Mouse (Mus musculus) neural tube, embryonic 10.5 days (tissue): Measurements from ENCODE around the gene Cdc26.

ENCODE experiments used
- DNase-seq: peaks from one replicate; pipeline ENCODE4 v3.0.0-alpha.2; 2017; ENCODE audit warnings: low spot score; ENCODE audit errors: extremely low spot score

Gene Cdc26

GRCm38 (mm10) chr4:62406133-62406532 lies 2.3 kb downstream of the Cdc26 start:
- DNase-seq = no peak

DNA sequence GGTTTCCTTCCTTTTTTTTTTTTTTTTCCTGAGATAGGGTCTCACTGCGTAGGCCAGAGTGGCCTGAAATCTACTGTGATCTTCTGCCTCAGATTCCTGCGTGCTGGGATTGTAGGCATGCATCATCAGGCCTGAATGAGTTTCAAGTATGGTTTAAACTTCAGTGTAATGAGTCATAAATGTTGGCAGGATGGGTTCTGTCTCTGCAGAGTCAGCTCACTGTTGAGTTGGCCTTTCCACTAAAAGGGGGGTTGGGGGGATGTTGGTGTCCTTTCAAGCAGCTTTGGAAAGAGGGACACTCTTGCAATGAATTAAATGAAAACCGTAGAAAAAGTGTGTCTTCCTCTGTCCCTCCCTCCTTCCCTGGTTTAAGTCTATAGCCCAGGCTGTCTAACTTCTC lies 9.5 kb downstream of the Cdc26 start:
- no peak for DNase-seq

GRCm38 (mm10) chr4:62397616-62398365 lies 10.7 kb downstream of the Cdc26 start:
- no peak for DNase-seq

GRCm38 (mm10) chr4:62395806-62396205 lies 12.6 kb downstream of the Cdc26 start:
- no peak for DNase-seq

- peak; percentile 23 for DNase-seq
Observed at GRCm38 (mm10) chr4:62393459-62393858, 15.0 kb downstream of the Cdc26 start.

- DNase-seq = no peak
Observed at GRCm38 (mm10) chr4:62391892-62392291, 16.6 kb downstream of the Cdc26 start.

- DNase-seq = no peak
Observed at GRCm38 (mm10) chr4:62389592-62390512, 18.6 kb downstream of the Cdc26 start.

DNA sequence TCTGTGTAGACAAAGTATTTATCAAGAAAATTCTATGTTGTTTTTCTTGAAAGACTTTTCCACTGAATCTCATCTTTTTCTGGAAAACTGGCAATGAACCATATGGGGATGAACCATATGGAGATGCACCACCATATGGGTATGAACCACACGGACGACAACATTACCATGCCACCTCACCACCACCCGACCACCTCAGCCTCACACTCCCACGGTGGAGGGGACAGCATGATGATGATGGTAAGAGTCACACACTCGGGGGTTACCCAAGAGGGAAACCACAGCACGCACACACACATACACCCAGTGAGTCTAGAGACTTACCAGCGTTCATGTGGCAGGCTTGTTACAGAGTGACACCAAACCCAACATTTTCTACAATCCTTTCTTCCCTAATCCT lies 23.0 kb downstream of the Cdc26 start:
- DNase-seq = no peak

DNA sequence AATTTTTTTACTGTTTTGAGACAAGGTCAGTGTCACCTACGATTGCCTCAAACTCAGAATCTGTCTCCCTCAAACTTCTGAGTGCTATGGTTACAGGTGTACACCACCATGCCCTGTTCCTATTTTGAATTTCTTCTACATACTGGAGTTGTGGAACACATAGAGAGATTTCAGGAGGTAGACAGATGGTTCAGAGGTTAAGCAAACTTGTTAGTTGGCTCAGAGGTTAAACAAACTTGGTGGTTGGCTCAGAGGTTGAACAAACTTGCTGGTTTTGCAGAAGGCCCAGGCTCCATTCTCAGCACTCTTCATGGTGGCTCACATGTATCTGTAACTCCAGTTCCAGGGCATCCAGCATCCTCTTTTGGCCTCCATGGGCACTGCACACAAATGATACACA lies 24.3 kb downstream of the Cdc26 start:
- DNase-seq = no peak

GRCm38 (mm10) chr4:62383752-62384151 lies 24.7 kb downstream of the Cdc26 start:
- DNase-seq = no peak

DNA sequence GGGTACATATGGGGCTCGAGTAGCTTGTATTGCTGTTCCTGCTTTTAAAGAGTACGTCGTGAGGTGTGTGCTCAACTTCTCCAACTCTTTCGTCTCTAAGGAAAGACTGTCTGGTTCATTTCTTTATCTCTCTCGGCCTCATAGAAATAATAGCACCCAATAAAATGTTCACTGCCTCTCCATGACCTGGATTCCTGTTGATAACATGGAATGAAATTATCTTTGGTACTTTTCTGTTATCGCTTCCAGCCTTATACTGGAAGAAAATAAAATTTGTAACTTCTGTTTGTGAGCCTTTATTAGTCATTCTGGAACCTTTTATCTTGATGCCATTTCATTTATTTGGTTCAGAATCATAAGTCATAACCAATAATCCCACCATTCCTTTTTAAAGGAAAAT lies 25.2 kb downstream of the Cdc26 start:
- DNase-seq = no peak

DNA sequence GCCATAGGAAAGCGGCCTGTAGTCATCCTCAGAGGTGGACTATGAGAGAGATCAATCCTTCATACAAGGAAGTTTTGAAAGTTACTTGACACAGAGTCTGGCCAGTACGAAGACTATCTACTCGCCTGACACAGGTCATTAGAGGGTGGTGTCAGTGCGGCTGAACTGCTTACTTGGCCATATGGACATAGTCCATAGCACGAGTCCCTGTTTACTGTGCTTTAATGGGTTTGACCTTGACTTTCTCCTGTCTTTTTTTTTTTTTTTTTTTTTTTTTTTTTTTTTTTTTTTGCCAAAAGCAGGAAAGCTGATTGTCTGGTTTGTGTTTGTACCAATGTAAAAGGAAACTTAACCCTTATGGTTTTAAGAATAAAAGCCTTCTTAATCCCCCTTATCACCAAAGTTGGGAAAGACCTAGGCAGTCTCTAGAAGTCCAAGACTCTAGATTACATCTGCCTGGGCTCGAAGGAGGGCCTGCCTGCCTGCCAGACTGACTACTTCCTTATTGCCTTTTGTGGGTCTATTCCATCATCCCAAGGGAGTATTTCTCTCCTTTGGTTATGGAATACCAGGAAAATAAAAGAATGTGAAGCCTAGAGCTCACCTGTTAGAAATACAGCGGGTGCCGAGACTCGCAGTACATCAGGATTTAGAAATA lies 28.6 kb downstream of the Cdc26 start:
- DNase-seq = no peak

- no peak for DNase-seq
Observed at GRCm38 (mm10) chr4:62376123-62376522, 32.3 kb downstream of the Cdc26 start.

DNA sequence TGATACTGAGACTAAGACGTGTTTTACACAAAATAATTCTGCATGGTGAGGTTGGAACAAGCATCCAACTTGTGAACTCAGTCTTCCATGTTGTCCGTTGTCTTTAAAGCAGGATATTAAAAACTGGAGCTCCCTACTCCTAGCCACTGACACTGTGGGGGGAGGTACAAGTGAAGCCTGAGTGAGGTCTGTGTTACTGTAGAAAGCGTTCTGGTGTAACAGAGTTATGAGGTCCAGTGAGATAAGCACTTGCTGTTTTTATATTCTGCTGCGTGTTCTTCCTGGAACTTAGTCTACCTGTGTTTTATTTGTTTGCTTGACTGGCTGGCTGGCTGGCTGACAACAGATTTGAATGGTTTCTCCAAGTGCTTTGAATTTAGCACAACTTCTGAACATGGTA lies 34.1 kb downstream of the Cdc26 start:
- no peak for DNase-seq

DNA sequence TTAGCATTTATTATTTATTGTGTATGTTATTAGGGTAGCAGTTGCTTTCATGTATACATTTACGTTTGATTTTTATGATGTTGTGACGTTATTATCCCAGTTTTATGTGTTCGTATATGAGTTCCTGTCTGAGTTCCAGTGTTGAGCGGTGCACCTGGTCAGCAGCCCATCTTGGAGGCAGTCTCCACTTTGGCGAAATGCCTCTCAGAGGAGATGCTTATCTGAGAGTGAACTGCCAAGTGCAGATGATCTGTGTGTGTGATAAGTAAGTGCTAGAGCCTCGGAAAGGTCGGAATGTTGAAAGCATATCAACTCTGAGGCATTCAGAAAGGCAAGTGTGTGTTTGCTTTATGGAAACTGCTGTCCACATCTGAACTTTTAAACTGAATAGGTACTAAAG lies 34.8 kb downstream of the Cdc26 start:
- DNase-seq = no peak

DNA sequence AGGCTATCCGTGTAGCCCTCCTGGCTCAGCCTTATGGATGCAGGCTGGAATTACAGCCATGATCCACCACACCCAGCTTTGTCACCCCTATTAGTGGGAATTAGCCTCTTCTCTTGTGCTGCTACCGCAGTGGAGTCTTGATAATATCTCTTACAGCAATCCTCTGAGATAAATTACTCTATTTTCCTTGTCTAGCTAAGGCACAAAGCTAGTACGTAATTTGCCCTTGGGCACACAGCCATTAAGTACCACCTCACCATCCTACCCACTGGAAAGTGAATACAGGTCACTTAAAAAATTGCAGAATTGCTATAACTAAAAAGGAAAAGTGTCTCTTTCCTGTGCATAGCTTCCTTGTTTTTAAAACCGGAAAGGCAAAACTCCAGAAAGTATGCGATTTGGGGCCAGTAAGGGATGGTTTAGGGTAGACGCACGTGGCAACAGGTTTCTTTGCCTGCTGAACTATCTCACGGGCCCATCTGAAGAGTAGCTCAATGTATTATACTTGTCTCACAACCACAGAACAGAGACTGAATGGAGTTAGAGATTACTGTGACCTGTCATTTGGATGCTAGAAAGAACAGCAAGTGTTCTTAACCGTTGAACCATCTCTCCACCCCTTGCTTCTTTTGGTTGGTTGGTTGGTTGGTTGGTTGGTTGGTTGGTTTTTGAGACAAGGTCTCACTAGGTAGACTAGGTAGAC lies 35.5 kb downstream of the Cdc26 start:
- DNase-seq = no peak

DNA sequence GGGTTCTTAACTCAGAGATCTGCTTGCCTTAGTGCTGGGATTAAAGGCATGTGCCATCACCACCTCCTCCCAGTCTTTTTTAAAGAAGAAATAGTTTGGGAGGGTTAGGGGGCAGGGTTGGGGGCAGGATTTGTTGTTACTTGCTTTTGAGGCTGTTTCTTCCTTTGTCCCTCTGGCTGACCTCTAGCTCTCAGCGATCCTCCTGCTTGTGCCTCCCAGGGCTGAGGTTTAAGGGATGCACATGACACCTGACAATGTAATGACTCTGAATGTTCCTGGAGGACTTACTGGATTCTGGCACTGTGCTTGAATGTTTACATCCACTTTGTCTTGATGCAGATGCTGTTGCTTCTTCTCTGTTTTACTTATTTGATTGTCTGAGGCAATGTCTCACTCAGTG lies 36.0 kb downstream of the Cdc26 start:
- no peak for DNase-seq

DNA sequence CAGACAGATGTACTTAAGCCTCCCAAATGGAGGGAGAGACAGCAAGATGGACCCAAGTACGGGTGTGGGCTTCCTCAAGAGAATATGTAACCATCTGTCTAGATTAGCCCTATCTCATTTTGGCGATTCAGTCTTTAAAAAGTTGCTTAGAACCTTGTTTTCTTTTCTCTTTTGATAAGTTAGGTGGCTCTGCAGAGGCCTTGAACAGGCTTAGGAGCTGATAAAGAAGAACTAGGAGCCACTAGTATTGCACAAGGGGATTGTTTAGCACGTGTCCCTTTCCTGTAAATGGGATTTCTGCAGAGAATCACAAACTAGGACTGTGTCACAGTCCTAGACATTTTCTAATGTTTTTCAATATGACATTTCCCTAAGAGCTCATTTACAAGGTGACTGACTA lies 39.4 kb downstream of the Cdc26 start:
- no peak for DNase-seq

- no peak for DNase-seq
Observed at GRCm38 (mm10) chr4:62367586-62367985, 40.9 kb downstream of the Cdc26 start.

DNA sequence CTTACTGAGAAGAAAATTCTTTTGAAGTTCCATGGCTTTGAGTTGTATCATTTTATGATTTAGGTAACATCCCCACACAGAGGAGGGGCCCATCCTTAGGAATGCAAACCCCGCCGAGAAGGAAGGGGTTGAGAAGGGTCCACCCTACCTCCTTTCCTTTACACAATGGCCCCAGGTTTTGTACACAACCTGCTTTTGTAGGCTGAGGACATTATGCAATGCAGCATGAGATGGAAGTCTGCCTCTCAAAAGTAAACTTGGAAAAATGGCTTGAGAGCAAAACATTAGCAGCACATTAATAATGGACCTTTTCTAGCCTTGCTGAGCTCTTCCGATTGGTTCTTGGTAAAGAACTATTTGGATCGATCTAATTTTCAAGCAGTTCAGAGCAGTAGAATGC lies 42.2 kb downstream of the Cdc26 start:
- no peak for DNase-seq

DNA sequence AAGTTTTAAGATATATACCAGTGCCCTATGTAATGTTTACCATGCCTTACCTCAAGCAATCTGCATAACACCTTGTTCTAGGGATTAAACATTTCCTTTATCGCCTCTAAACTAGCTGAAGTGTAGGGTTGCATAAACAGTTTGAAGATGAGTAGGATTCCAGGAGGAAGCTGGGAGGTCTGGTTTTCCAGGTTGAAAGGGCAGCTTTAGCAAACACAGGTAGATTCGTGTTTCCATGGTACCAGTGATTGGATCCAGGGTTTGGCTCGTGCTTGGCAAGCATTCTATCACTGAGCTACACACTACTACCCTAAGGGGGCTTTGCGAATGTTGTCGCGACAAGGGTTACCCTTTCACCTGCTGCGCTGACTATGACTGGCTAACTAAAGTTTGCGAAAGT lies 44.1 kb downstream of the Cdc26 start:
- no peak for DNase-seq

DNA sequence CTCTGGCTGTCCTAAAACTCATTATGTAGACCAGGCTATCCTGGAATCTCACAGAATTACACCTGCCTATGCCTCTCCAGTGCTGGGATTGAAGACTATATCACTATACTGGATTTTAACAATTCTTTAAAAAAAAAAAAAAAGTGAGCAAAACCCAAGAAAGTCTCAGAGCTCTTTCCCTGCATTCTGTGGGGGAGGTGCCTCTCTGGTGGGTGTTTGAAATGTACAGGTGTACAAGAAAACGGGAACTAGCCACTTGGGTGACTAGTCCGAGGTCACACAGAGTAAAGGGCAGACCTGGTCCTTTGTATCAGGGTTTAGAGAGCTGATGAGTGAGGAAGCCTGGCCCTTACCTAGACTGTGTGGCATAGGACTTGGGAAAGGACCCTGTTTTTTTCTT lies 46.0 kb downstream of the Cdc26 start:
- DNase-seq = no peak
